10 mouse cellular contexts compared by ENCODE assay signal in genomic region chr15:97089526-97089925, GRCm38 (mm10). TPM values are rescaled to one million over a fixed set of nuclear protein-coding genes. Genes with fewer than 3 reads are reported as not detected.
DNase-seq lines count a peak whose midpoint lies in the region; ATAC-seq and TF ChIP-seq lines count a peak whose summit lies in the region.
"Had no signal": no experiment of that assay in that cellular context is flagged by ENCODE, and none has a peak within 500 bp of the region (broad histone marks: within the 10 kb centered on the region; RNA-seq: fewer than 3 reads in every experiment).

No protein-coding gene starts in this region.

- H3K79me2 ChIP-seq in liver, adult 2 months (ENCODE audit: control insufficient read depth, insufficient read depth, low read length): no peaks in the 10 kb centered on the region

- WGBS in hindbrain, embryonic 10.5 days: 5% methylated on average over 6 of the region's 6 CpGs
- 9% methylated on average over 6 of the region's 6 CpGs for WGBS in hindbrain, embryonic 13.5 days
- WGBS in liver, adult 2 months: 16% methylated on average over 6 of the region's 6 CpGs
- WGBS in neural tube, embryonic 13.5 days: 6% methylated on average over 6 of the region's 6 CpGs

- H3K4me1 ChIP-seq in hindbrain, embryonic 10.5 days (replicated peaks): peaks cover 21% of the 10 kb centered on the region
- H3K4me1 ChIP-seq in hindbrain, embryonic 13.5 days (replicated peaks): peaks cover 7% of the 10 kb centered on the region
- no peaks in the 10 kb centered on the region; the same call in 1 of the 2 replicates for H3K4me1 ChIP-seq in liver, adult 2 months (ENCODE audit: control insufficient read depth, insufficient read depth, low read length)
- H3K4me1 ChIP-seq in neural tube, embryonic 13.5 days (replicated peaks): peaks cover 7% of the 10 kb centered on the region

- no peaks in the 10 kb centered on the region for H3K27me3 ChIP-seq in hindbrain, embryonic 10.5 days (ENCODE audit: insufficient read depth, poor library complexity, severe bottlenecking)
- no peaks in the 10 kb centered on the region for H3K27me3 ChIP-seq in hindbrain, embryonic 13.5 days
- no peaks in the 10 kb centered on the region for H3K27me3 ChIP-seq in liver, adult 2 months (ENCODE audit: control insufficient read depth, insufficient read depth, low read length)
- H3K27me3 ChIP-seq in neural tube, embryonic 13.5 days: no peaks in the 10 kb centered on the region
- H3K27me3 ChIP-seq: Patski had no signal

- no peak overlapping the region for H3K4me2 ChIP-seq in hindbrain, embryonic 13.5 days
- peak overlapping the region; percentile 30 for H3K4me2 ChIP-seq in neural tube, embryonic 13.5 days

- intact Hi-C loops in gastrocnemius, adult 2 months (cut with DNase I): no loop called here

- H3K4me3 ChIP-seq in hindbrain, embryonic 10.5 days: peak overlapping the region; percentile 11; the same call in 1 of the 2 replicates
- H3K4me3 ChIP-seq in hindbrain, embryonic 13.5 days: no peak overlapping the region
- peak overlapping the region; percentile 50 for H3K4me3 ChIP-seq in gastrocnemius, adult 2 months
- H3K4me3 ChIP-seq in liver, adult 2 months (ENCODE audit: insufficient read depth, low read depth, low read length): peak overlapping the region; percentile 37; the same call in 1 of the 2 replicates
- no peak overlapping the region for H3K4me3 ChIP-seq in neural tube, embryonic 13.5 days

- no peak for ATAC-seq in hindbrain, embryonic 13.5 days (ENCODE audit: low FRiP score)
- ATAC-seq in neural tube, embryonic 13.5 days (ENCODE audit: low read depth): no peak
- no peak for ATAC-seq in megakaryocyte progenitor cell, adult 5-6 weeks (replicated peaks; ENCODE audit: poor library complexity)
- ATAC-seq: Patski had no signal

- H3K9me3 ChIP-seq in hindbrain, embryonic 10.5 days: no peaks in the 10 kb centered on the region
- H3K9me3 ChIP-seq in hindbrain, embryonic 13.5 days: no peaks in the 10 kb centered on the region; the same call in 1 of the 2 replicates
- H3K9me3 ChIP-seq in neural tube, embryonic 13.5 days: no peaks in the 10 kb centered on the region

- peak; percentile 74 for DNase-seq in hindbrain, embryonic 10.5 days (ENCODE audit: low spot score)
- peak; percentile 84 for DNase-seq in gastrocnemius, adult 2 months
- DNase-seq in liver, adult 2 months (ENCODE audit: extremely low read depth, low read depth, low spot score): peak; percentile 89
- no peak for DNase-seq in urinary bladder, postnatal 25 days (ENCODE audit: low spot score)
- DNase-seq in layer of hippocampus, postnatal 36 days: no peak

- no peak overlapping the region for H3K9ac ChIP-seq in hindbrain, embryonic 13.5 days
- H3K9ac ChIP-seq in liver, adult 2 months (ENCODE audit: low read depth, low read length): peak overlapping the region; percentile 36
- no peak overlapping the region for H3K9ac ChIP-seq in neural tube, embryonic 13.5 days

- H3K27ac ChIP-seq in hindbrain, embryonic 10.5 days: peak overlapping the region; percentile 63
- no peak overlapping the region for H3K27ac ChIP-seq in hindbrain, embryonic 13.5 days
- H3K27ac ChIP-seq in gastrocnemius, adult 2 months: peak overlapping the region; percentile 86
- H3K27ac ChIP-seq in liver, adult 2 months (replicated peaks; ENCODE audit: insufficient read depth, low read depth, low read length): no peak overlapping the region
- no peak overlapping the region for H3K27ac ChIP-seq in neural tube, embryonic 13.5 days (replicated peaks)

- TF ChIP-seq POLR2A in liver, adult 2 months (IDR thresholded peaks at IDR 0.05; ENCODE audit: extremely low read depth, insufficient read depth, low read length): no peak

- no peak for TF ChIP-seq CTCF in gastrocnemius, adult 2 months (IDR thresholded peaks at IDR 0.05)
- no peak for TF ChIP-seq CTCF in liver, adult 2 months (IDR thresholded peaks at IDR 0.05; ENCODE audit: low read depth, low read length)

- no peaks in the 10 kb centered on the region for H3K36me3 ChIP-seq in hindbrain, embryonic 10.5 days
- no peaks in the 10 kb centered on the region for H3K36me3 ChIP-seq in hindbrain, embryonic 13.5 days
- H3K36me3 ChIP-seq in liver, adult 2 months (ENCODE audit: control insufficient read depth, insufficient read depth, low read length): no peaks in the 10 kb centered on the region
- no peaks in the 10 kb centered on the region for H3K36me3 ChIP-seq in neural tube, embryonic 13.5 days

RNA-seq across cellular contexts. Expression of gene Slc38a4, which starts 33.8 kb away (rescaled TPM):
- 28.6 and 37.9 TPM in 2 replicates for polyA plus RNA-seq in hindbrain, embryonic 10.5 days (2016; fragmentation: Nextera tagmentation; extraction: Ambion mirVana)
- polyA plus RNA-seq in hindbrain, embryonic 13.5 days (2015; fragmentation: Nextera tagmentation; extraction: Ambion mirVana): 5.1 and 6.2 TPM in 2 replicates
- total RNA-seq in gastrocnemius, adult 2 months (2021): 100 to 1,000 TPM; 142 to 248 TPM
- 1,197 and 1,621 TPM in 2 replicates for total RNA-seq in liver, adult 2 months (2014; rRNA removed)
- 659 and 663 TPM in 2 replicates for polyA plus RNA-seq in liver, adult 2 months (2012; rRNA removed)
- polyA plus RNA-seq in neural tube, embryonic 13.5 days (2015; fragmentation: Nextera tagmentation; extraction: Ambion mirVana): 8.5 and 14.1 TPM in 2 replicates
- total RNA-seq in megakaryocyte progenitor cell, adult 5-6 weeks (2015): not detected in 2 replicates
- not detected in 2 replicates for total RNA-seq in megakaryocyte progenitor cell, adult 5-6 weeks (2017)
- total RNA-seq in layer of hippocampus, postnatal 36 days (2021): under 1 TPM; 0.46 to 0.67 TPM
- total RNA-seq: neutrophil, adult 5-6 weeks had no signal

Comparison
In these comparisons a context has a peak if more than half of its experiments do, and no peak if none do; other contexts are left out.
1. H3K27ac ChIP-seq: peak in hindbrain, embryonic 10.5 days (single experiment) and gastrocnemius, adult 2 months (single experiment); none in hindbrain, embryonic 13.5 days (single experiment), liver, adult 2 months (single experiment) and neural tube, embryonic 13.5 days (single experiment).
2. H3K4me3 ChIP-seq: peak in hindbrain, embryonic 10.5 days (single experiment), gastrocnemius, adult 2 months (single experiment) and liver, adult 2 months (single experiment); none in hindbrain, embryonic 13.5 days (single experiment) and neural tube, embryonic 13.5 days (single experiment).
3. DNase-seq: peak in hindbrain, embryonic 10.5 days (single experiment), gastrocnemius, adult 2 months (single experiment) and liver, adult 2 months (single experiment); none in urinary bladder, postnatal 25 days (single experiment) and layer of hippocampus, postnatal 36 days (0 of 2).
4. RNA of gene Slc38a4, which starts 33.8 kb away (total RNA-seq): 1,197 to 1,621 TPM in liver, adult 2 months and 142 to 248 TPM in gastrocnemius, adult 2 months; 0.46 to 0.67 TPM in layer of hippocampus, postnatal 36 days and not detected in megakaryocyte progenitor cell, adult 5-6 weeks; every median in the first group is over 10 times any median in the second.